Mouse (Mus musculus): Measurements from ENCODE around the gene Tmem190.

DNA sequence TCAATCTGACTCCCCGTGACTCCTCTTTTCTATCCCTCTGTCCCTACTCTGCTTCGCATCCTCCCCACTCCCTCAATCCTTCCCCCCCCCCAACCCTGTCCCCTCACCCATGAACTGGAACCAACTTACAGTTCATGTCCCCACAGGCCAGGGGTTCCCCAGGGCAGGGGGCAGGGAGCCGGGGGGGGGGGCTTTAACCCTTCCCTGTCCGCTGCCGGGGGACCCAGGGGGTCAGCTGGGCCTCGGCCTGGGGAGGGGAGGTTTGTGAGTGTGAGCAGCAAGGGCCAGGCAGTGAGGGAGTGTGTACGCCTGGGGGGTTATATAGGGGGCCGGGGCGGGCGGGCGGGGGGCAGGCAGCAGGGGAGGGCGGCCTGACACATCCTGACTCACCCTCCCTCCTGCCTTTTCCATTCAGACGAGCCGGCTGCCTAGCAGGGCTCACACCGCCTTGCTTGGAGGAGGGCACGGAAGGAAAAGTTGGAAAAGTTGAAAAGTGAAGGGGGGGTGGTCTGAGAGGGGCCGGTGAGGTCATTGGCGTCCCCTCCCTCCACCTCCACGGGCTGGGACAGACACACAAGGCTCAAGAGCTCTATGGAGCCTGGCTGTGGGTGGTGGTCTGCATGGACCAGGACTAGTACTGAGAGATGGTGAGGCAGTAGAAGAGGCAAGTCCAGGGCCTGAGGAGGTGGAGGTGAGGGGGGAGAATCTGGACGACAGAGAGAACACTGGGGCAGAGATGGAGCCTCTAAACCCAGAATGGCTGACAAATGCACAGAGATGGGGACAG lies 4.7 kb upstream of the Tmem190 start:
- TF ChIP-seq CTCF (IDR thresholded peaks at IDR 0.05; ENCODE audit: insufficient read depth, low read length) (no peak), POLR2A (IDR thresholded peaks at IDR 0.05; ENCODE audit: borderline replicate concordance, extremely low read depth, low read depth, low read length) (no peak)
